Mouse (Mus musculus) left cerebral cortex, adult 2 months (tissue): ENCODE measurements around the gene Tbc1d14. TPM values are rescaled to one million over a fixed set of nuclear protein-coding genes. Genes with fewer than 3 reads are reported as not detected.

Source experiments
- DNase-seq, 2 experiments: peaks; one replicate each; pipeline ENCODE4 v3.0.0; 2021 to 2022; ENCODE audit warnings: low spot score in 2 of 2, mixed read lengths in 1 of 2; ENCODE audit errors: extremely low spot score in 1 of 2
- H3K27ac ChIP-seq: fragments of 200-600 bp; 2 replicates; pipeline ENCODE4 v1.8.1; 2022
- H3K4me3 ChIP-seq: fragments of 200-600 bp; 2 replicates; pipeline ENCODE4 v1.8.1; 2022
- CTCF ChIP-seq: fragments of 200-600 bp; IDR thresholded peaks from 2 replicates; pipeline ENCODE4 v1.8.1; 2022; ENCODE audit warnings: antibody characterized with exemption, mild to moderate bottlenecking, moderate library complexity
- intact Hi-C: fragments of 180-260 bp; cut with DNase I; formaldehyde crosslinking; loops from one replicate; pipeline ENCODE4 v1.15.1; 2025
- total RNA-seq, 2 experiments: library from RNA; stranded (reverse); gene quantifications; 2 replicates each; pipeline ENCODE4 v1.2.3; 2021

The Tbc1d14 gene
- total RNA-seq, 2 experiments from 2014 or later: 82.0 to 82.4 TPM

GRCm38 (mm10) chr5:36523219-36523703, 69.8 kb downstream of the Tbc1d14 start:
- intact Hi-C loops: no loop called here
- Histone ChIP-seq H3K4me3 (no peak overlapping the region), H3K27ac (peak overlapping the region; percentile 15; the same call in 1 of the 2 replicates)
- TF ChIP-seq CTCF: no peak
- DNase-seq: no peak

- no peak for TF ChIP-seq CTCF
- intact Hi-C loops: no loop called here
- H3K27ac ChIP-seq: no peak overlapping the region; the same call in 1 of the 2 replicates
These were observed 70.3 kb downstream of the Tbc1d14 start for GRCm38 (mm10) chr5:36522782-36523181.

GRCm38 (mm10) chr5:36519751-36520150, 73.3 kb downstream of the Tbc1d14 start:
- Histone ChIP-seq H3K4me3 (no peak overlapping the region), H3K27ac (peak overlapping the region; percentile 47)
- TF ChIP-seq CTCF: no peak
- DNase-seq: no peak
- intact Hi-C loops: no loop called here

More at GRCm38 (mm10) chr5:36522782-36523181, 70.3 kb downstream of the Tbc1d14 start:
- DNase-seq: no peak
- H3K4me3 ChIP-seq: no peak overlapping the region

GRCm38 (mm10) chr5:36517596-36517995, 75.5 kb downstream of the Tbc1d14 start:
- no peak overlapping the region for H3K4me3 ChIP-seq
- TF ChIP-seq CTCF: no peak
- no peak for DNase-seq
- intact Hi-C loops: no loop called here
- H3K27ac ChIP-seq: peak overlapping the region; percentile 54; the same call in 1 of the 2 replicates

- TF ChIP-seq CTCF: no peak
- Histone ChIP-seq H3K27ac (peak overlapping the region; percentile 33; the same call in 1 of the 2 replicates), H3K4me3 (no peak overlapping the region)
- intact Hi-C loops: no loop called here
- no peak for DNase-seq
These were observed 77.5 kb downstream of the Tbc1d14 start for GRCm38 (mm10) chr5:36515558-36515957.

- DNase-seq: no peak
- no peak for TF ChIP-seq CTCF
- intact Hi-C loops: no loop called here
- no peak overlapping the region for H3K4me3 ChIP-seq
- H3K27ac ChIP-seq: peak overlapping the region; percentile 19; the same call in 1 of the 2 replicates
These were observed 78.0 kb downstream of the Tbc1d14 start for GRCm38 (mm10) chr5:36515126-36515525.

- Histone ChIP-seq H3K27ac (no peak overlapping the region), H3K4me3 (no peak overlapping the region)
- TF ChIP-seq CTCF: no peak
- intact Hi-C loops: no loop called here
- no peak for DNase-seq
These were observed 82.1 kb downstream of the Tbc1d14 start for GRCm38 (mm10) chr5:36510956-36511355.

- H3K27ac ChIP-seq: no peak overlapping the region
- no peak for TF ChIP-seq CTCF
- intact Hi-C loops: no loop called here
- H3K4me3 ChIP-seq: no peak overlapping the region
- no peak for DNase-seq
These were observed 84.7 kb downstream of the Tbc1d14 start for GRCm38 (mm10) chr5:36508351-36508750.

- no peak overlapping the region for H3K4me3 ChIP-seq
- no peak for TF ChIP-seq CTCF
- intact Hi-C loops: no loop called here
- no peak overlapping the region for H3K27ac ChIP-seq
- no peak for DNase-seq
These were observed 87.4 kb downstream of the Tbc1d14 start for GRCm38 (mm10) chr5:36505643-36506042.

GRCm38 (mm10) chr5:36505235-36505634, 87.8 kb downstream of the Tbc1d14 start:
- DNase-seq: no peak
- TF ChIP-seq CTCF: no peak
- Histone ChIP-seq H3K27ac (no peak overlapping the region), H3K4me3 (no peak overlapping the region)
- intact Hi-C loops: no loop called here

- DNase-seq: no peak
- intact Hi-C loops: no loop called here
- TF ChIP-seq CTCF: no peak
- Histone ChIP-seq H3K4me3 (no peak overlapping the region), H3K27ac (no peak overlapping the region)
These were observed 98.4 kb downstream of the Tbc1d14 start for GRCm38 (mm10) chr5:36494709-36495108.

- no peak overlapping the region for H3K4me3 ChIP-seq
- no peak for TF ChIP-seq CTCF
- H3K27ac ChIP-seq: peak overlapping the region; percentile 33
- DNase-seq: no peak
- intact Hi-C loops: no loop called here
These were observed 99.2 kb downstream of the Tbc1d14 start for GRCm38 (mm10) chr5:36493919-36494318.

- no peak overlapping the region for H3K27ac ChIP-seq
- DNase-seq: no peak
- peak; percentile 56 for TF ChIP-seq CTCF
- H3K4me3 ChIP-seq: no peak overlapping the region
- intact Hi-C loops: no loop called here
These were observed 103.9 kb downstream of the Tbc1d14 start for GRCm38 (mm10) chr5:36489225-36489624.
